Mouse (Mus musculus): ENCODE data around the gene Cachd1. TPM values are rescaled to one million over a fixed set of nuclear protein-coding genes. Genes with fewer than 3 reads are reported as not detected.
A peak's percentile ranks its signal among the peaks of the same experiment; 100 is the strongest.

The Cachd1 gene
- polyA plus RNA-seq, 1 experiment from 2014 or later: 7.0 TPM

GRCm38 (mm10) chr4:100922816-100923554 is 146.5 kb downstream of the Cachd1 start:
- Histone ChIP-seq H3K4me2 (replicated peaks; ENCODE audit: low read depth) (no peak overlapping the region), H3K9me3 (ENCODE audit: control insufficient read depth, low read length) (no peaks in the 10 kb centered on the region), H3K27me3 (ENCODE audit: control insufficient read depth, insufficient read depth, low read length) (no peaks in the 10 kb centered on the region), H3K27ac (replicated peaks) (no peak overlapping the region), H3K4me3 (ENCODE audit: low read depth, low read length) (no peak overlapping the region), H3K4me1 (replicated peaks; ENCODE audit: control insufficient read depth, insufficient read depth) (peaks cover 3% of the 10 kb centered on the region; the same call in 1 of the 2 replicates), H3K9ac (ENCODE audit: low read length) (no peak overlapping the region), H3K36me3 (ENCODE audit: control insufficient read depth, insufficient read depth, low read length) (0 out of 2 replicates have a peak, but pooled peaks cover 6% of the 10 kb centered on the region)
- ATAC-seq (ENCODE audit: low FRiP score, low TSS enrichment): no peak
- peak; percentile 21 for DNase-seq (ENCODE audit: low spot score)
- WGBS: 43% methylated on average over 11 of the region's 11 CpGs
- no peak for TF ChIP-seq CTCF (IDR thresholded peaks at IDR 0.05; ENCODE audit: low read depth)
- no peak for TF ChIP-seq EP300 (optimal IDR thresholded peaks at IDR 0.05)

- WGBS: 36% methylated on average over 6 of the region's 6 CpGs
- no peak for DNase-seq (ENCODE audit: low spot score)
- H3K27ac ChIP-seq (replicated peaks): no peak overlapping the region
Measured at GRCm38 (mm10) chr4:100923598-100923997, 147.1 kb downstream of the Cachd1 start.

GRCm38 (mm10) chr4:100924276-100924675 is 147.8 kb downstream of the Cachd1 start:
- Histone ChIP-seq H3K9ac (ENCODE audit: low read length) (no peak overlapping the region), H3K4me3 (ENCODE audit: low read depth, low read length) (no peak overlapping the region), H3K4me1 (replicated peaks; ENCODE audit: control insufficient read depth, insufficient read depth) (0 out of 2 replicates have a peak, but pooled peaks cover 3% of the 10 kb centered on the region), H3K9me3 (ENCODE audit: control insufficient read depth, low read length) (no peaks in the 10 kb centered on the region), H3K4me2 (replicated peaks; ENCODE audit: low read depth) (no peak overlapping the region), H3K27ac (replicated peaks) (no peak overlapping the region), H3K27me3 (ENCODE audit: control insufficient read depth, insufficient read depth, low read length) (no peaks in the 10 kb centered on the region), H3K36me3 (ENCODE audit: control insufficient read depth, insufficient read depth, low read length) (0 out of 2 replicates have a peak, but pooled peaks cover 6% of the 10 kb centered on the region)
- no peak for TF ChIP-seq CTCF (IDR thresholded peaks at IDR 0.05; ENCODE audit: low read depth)
- no peak for TF ChIP-seq EP300 (optimal IDR thresholded peaks at IDR 0.05)
- DNase-seq (ENCODE audit: low spot score): no peak
- no peak for ATAC-seq (ENCODE audit: low FRiP score, low TSS enrichment)
- 55% methylated on average over 4 of the region's 4 CpGs for WGBS

More at GRCm38 (mm10) chr4:100923598-100923997, 147.1 kb downstream of the Cachd1 start:
- Histone ChIP-seq H3K9ac (ENCODE audit: low read length) (no peak overlapping the region), H3K9me3 (ENCODE audit: control insufficient read depth, low read length) (no peaks in the 10 kb centered on the region), H3K27me3 (ENCODE audit: control insufficient read depth, insufficient read depth, low read length) (no peaks in the 10 kb centered on the region), H3K4me1 (replicated peaks; ENCODE audit: control insufficient read depth, insufficient read depth) (peaks cover 3% of the 10 kb centered on the region; the same call in 1 of the 2 replicates), H3K36me3 (ENCODE audit: control insufficient read depth, insufficient read depth, low read length) (0 out of 2 replicates have a peak, but pooled peaks cover 6% of the 10 kb centered on the region), H3K4me3 (ENCODE audit: low read depth, low read length) (no peak overlapping the region), H3K4me2 (replicated peaks; ENCODE audit: low read depth) (no peak overlapping the region)
- no peak for TF ChIP-seq CTCF (IDR thresholded peaks at IDR 0.05; ENCODE audit: low read depth)
- no peak for TF ChIP-seq EP300 (optimal IDR thresholded peaks at IDR 0.05)
- ATAC-seq (ENCODE audit: low FRiP score, low TSS enrichment): no peak

DNA sequence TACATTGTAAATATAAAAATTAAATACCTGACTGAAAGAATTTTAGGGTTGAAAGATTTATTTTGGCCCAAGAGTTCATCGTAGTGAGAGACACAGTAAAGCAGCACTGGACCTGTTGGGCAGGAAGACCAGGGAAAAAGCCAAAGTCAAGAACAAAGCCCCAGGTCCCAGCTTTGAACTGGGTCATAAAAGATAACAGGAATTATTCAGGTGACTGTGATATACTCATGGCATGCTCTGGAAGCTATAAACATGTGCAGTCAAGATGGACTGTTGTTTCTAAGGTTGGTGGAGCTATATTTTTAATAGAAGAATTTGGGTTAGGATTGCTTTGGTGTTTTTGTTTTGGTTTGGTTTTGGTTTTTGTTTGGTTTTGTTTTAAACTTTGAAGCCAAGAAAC is 148.7 kb downstream of the Cachd1 start:
- TF ChIP-seq EP300 (optimal IDR thresholded peaks at IDR 0.05) (no peak), CTCF (IDR thresholded peaks at IDR 0.05; ENCODE audit: low read depth) (no peak)
- H3K4me2 ChIP-seq (replicated peaks; ENCODE audit: low read depth): no peak overlapping the region
- 72% methylated on average over 1 of the region's 1 CpGs for WGBS
- ATAC-seq (ENCODE audit: low FRiP score, low TSS enrichment) (no peak), DNase-seq (ENCODE audit: low spot score) (no peak)
- no peaks in the 10 kb centered on the region for H3K9me3 ChIP-seq (ENCODE audit: control insufficient read depth, low read length)
- 0 out of 2 replicates have a peak, but pooled peaks cover 6% of the 10 kb centered on the region for H3K36me3 ChIP-seq (ENCODE audit: control insufficient read depth, insufficient read depth, low read length)
- H3K4me3 ChIP-seq (ENCODE audit: low read depth, low read length): no peak overlapping the region
- H3K27me3 ChIP-seq (ENCODE audit: control insufficient read depth, insufficient read depth, low read length): no peaks in the 10 kb centered on the region
- no peak overlapping the region for H3K9ac ChIP-seq (ENCODE audit: low read length)
- no peak overlapping the region for H3K27ac ChIP-seq (replicated peaks)
- 0 out of 2 replicates have a peak, but pooled peaks cover 3% of the 10 kb centered on the region for H3K4me1 ChIP-seq (replicated peaks; ENCODE audit: control insufficient read depth, insufficient read depth)

DNA sequence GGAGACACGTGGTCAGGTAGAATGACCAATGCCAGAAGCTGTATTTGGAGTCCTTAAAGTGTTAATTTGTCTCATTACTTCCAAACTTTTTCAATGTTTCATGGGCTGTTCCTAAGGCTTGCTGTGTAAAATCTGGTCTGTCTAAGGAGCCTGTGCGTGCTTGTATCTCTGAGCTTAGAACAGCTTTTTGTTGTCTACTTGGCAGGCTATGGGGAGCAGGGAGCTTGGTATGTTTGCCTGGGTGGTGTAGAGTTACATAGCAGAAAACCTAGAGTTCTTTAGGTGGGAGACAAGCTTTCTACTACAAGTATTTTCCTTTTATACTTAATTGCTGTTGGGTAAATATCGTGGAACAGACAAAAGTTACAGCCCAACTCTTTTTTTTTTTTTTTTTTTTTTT is 150.1 kb downstream of the Cachd1 start:
- Histone ChIP-seq H3K27ac (replicated peaks) (no peak overlapping the region; the same call in 1 of the 2 replicates), H3K27me3 (ENCODE audit: control insufficient read depth, insufficient read depth, low read length) (no peaks in the 10 kb centered on the region), H3K4me3 (ENCODE audit: low read depth, low read length) (no peak overlapping the region), H3K9me3 (ENCODE audit: control insufficient read depth, low read length) (no peaks in the 10 kb centered on the region), H3K4me2 (replicated peaks; ENCODE audit: low read depth) (peak overlapping the region; percentile 11; the same call in 1 of the 2 replicates), H3K36me3 (ENCODE audit: control insufficient read depth, insufficient read depth, low read length) (0 out of 2 replicates have a peak, but pooled peaks cover 3% of the 10 kb centered on the region), H3K4me1 (replicated peaks; ENCODE audit: control insufficient read depth, insufficient read depth) (0 out of 2 replicates have a peak, but pooled peaks cover 3% of the 10 kb centered on the region), H3K9ac (ENCODE audit: low read length) (no peak overlapping the region)
- 23% methylated on average over 3 of the region's 3 CpGs for WGBS
- 0 out of 2 replicates have a peak, but pooled peaks have one; percentile 45 for ATAC-seq (ENCODE audit: low FRiP score, low TSS enrichment)
- TF ChIP-seq CTCF (IDR thresholded peaks at IDR 0.05; ENCODE audit: low read depth): no peak
- no peak for TF ChIP-seq EP300 (optimal IDR thresholded peaks at IDR 0.05)
- DNase-seq (ENCODE audit: low spot score): no peak

DNA sequence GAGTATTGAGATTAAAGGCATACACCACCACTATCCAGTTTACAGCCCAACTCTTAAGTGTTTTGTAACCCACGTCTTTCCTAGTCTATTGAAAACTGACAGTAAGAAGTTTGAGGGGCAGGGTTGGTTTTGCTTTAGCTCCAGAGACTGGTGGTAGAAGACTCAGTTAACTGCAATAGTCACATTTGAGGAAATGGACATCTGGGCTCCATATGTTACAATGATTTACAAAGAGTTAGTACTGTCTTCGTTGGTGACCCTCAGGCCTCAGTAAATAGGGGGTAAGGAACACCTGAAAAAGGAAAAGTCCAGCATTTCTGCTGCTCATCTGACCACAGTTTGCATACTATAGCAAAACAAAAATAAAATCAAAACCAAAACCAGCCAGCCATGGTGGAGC is 150.6 kb downstream of the Cachd1 start:
- H3K4me1 ChIP-seq (replicated peaks; ENCODE audit: control insufficient read depth, insufficient read depth): 0 out of 2 replicates have a peak, but pooled peaks cover 3% of the 10 kb centered on the region
- no peak overlapping the region for H3K27ac ChIP-seq (replicated peaks)
- H3K36me3 ChIP-seq (ENCODE audit: control insufficient read depth, insufficient read depth, low read length): 0 out of 2 replicates have a peak, but pooled peaks cover 3% of the 10 kb centered on the region
- DNase-seq (ENCODE audit: low spot score): no peak
- H3K4me2 ChIP-seq (replicated peaks; ENCODE audit: low read depth): no peak overlapping the region
- H3K4me3 ChIP-seq (ENCODE audit: low read depth, low read length): no peak overlapping the region
- 43% methylated on average over 2 of the region's 2 CpGs for WGBS
- no peaks in the 10 kb centered on the region for H3K27me3 ChIP-seq (ENCODE audit: control insufficient read depth, insufficient read depth, low read length)
- no peaks in the 10 kb centered on the region for H3K9me3 ChIP-seq (ENCODE audit: control insufficient read depth, low read length)
- TF ChIP-seq EP300 (optimal IDR thresholded peaks at IDR 0.05) (no peak), CTCF (IDR thresholded peaks at IDR 0.05; ENCODE audit: low read depth) (no peak)
- H3K9ac ChIP-seq (ENCODE audit: low read length): no peak overlapping the region
- no peak for ATAC-seq (ENCODE audit: low FRiP score, low TSS enrichment)

Measured in stomach, postnatal 0 days (tissue).